Mouse (Mus musculus) CH12F3 (cell line): ENCODE measurements around the gene Olfr38.

ENCODE experiments used
- in situ Hi-C: fragments of 300-500 bp; cut with MboI; formaldehyde crosslinking; loops from 2 replicates; pipeline ENCODE4 v1.14.3; 2020; ENCODE audit warnings: low sequenced_read_pairs

Olfr38 gene

GRCm38 (mm10) chr6:42756104-42756503 is at the start of gene Olfr38:
Gene Olfr38 (plus strand): TSS chr6:42756404.
- in situ Hi-C loops: no loop called here

GRCm38 (mm10) chr6:42709291-42710211 is 46.7 kb upstream of the Olfr38 start, which contains the start of gene Tcaf1:
Gene Tcaf1 (minus strand): TSS chr6:42710088.
- in situ Hi-C loops: no loop called here

GRCm38 (mm10) chr6:42714668-42715067 is 41.5 kb upstream of the Olfr38 start:
- in situ Hi-C loops: no loop called here

GRCm38 (mm10) chr6:42717973-42718372 is 38.2 kb upstream of the Olfr38 start:
- in situ Hi-C loops: no loop called here

- in situ Hi-C loops: no loop called here
These were observed 17.1 kb upstream of the Olfr38 start, which contains the start of gene Olfr453 for GRCm38 (mm10) chr6:42739071-42739470. Gene Olfr453 (plus strand): TSS chr6:42739371.

- in situ Hi-C loops: no loop called here
These were observed 13.9 kb upstream of the Olfr38 start for GRCm38 (mm10) chr6:42742303-42742702.

GRCm38 (mm10) chr6:42747846-42748245 is 8.4 kb upstream of the Olfr38 start:
- in situ Hi-C loops: no loop called here

GRCm38 (mm10) chr6:42777066-42777465 is 20.9 kb downstream of the Olfr38 start:
- in situ Hi-C loops: no loop called here

- in situ Hi-C loops: no loop called here
These were observed 28.6 kb downstream of the Olfr38 start, which contains the start of gene Olfr452 for GRCm38 (mm10) chr6:42784793-42785192. Gene Olfr452 (plus strand): TSS chr6:42785093.

- in situ Hi-C loops: no loop called here
These were observed 34.2 kb downstream of the Olfr38 start for GRCm38 (mm10) chr6:42790247-42790948.

GRCm38 (mm10) chr6:42790949-42791556 is 34.8 kb downstream of the Olfr38 start:
- in situ Hi-C loops: no loop called here

GRCm38 (mm10) chr6:42794982-42795381 is 38.8 kb downstream of the Olfr38 start:
- in situ Hi-C loops: no loop called here

- in situ Hi-C loops: no loop called here
These were observed 55.4 kb downstream of the Olfr38 start, which contains the start of gene Olfr450 for GRCm38 (mm10) chr6:42811639-42812038. Gene Olfr450 (plus strand): TSS chr6:42811939.
